Mouse (Mus musculus): ENCODE measurements around the gene Yaf2. TPM values are rescaled to one million over a fixed set of nuclear protein-coding genes. Genes with fewer than 3 reads are reported as not detected.

Gene Yaf2
- polyA plus RNA-seq, 2 experiments from 2014 or later: 30.5 to 34.1 TPM

DNA sequence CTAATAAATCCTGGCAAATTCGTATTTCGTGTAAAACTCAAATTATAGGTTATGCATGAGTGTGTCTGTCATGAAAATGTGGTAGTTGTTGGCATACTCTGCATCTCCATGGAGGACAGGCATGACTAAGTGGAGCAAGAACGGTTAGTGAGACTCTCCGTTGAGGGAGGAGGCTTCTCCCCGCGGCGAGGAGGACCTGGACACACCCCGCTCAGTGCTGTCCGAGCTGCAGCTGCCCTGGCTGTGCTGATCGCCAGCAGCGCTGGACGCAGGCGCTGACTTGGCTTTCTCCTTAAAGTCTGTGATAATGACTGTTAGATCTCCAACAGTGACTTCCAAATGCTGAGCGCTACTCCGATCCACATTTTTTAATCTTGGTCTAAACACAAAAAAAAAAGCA lies 51.5 kb downstream of the Yaf2 start:
- ATAC-seq: no peak

DNA sequence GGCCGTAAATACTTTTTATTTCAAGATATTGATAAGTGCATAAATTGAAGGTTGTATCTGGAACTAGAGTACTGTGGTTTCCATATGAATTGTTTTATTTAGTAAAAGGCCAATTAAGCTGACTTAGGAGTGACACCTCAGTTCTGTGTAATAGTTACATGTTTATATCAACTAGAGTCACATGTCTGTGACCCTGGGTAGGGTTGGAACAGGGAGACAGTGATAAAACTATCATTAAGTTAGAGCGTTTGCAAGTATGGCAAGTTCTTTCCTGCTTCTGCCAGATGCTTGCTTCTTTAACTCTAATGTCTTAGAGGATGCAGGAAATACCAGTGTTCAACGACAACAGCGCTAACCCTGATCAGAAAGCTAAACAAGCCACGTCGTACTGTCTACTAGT lies 52.4 kb downstream of the Yaf2 start:
- ATAC-seq: no peak

DNA sequence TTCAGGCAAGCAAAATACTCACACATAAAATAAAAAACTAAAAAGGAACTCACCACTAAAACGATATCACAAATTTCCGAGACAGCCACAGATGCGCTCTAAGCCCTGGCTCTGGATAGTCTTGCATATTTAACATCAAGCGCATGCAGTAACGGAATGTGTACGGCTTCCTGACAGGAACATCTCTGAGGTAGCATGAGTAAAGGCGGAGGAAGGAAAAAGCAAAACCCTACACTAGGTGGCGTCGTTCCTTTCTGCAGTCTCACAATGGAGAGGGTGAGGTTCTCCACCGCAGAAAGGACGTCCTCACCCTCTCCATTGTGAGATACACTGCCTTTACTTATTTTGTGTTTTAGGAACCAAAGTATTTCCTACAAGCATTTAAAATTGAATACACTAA lies 53.4 kb downstream of the Yaf2 start:
- ATAC-seq: no peak

DNA sequence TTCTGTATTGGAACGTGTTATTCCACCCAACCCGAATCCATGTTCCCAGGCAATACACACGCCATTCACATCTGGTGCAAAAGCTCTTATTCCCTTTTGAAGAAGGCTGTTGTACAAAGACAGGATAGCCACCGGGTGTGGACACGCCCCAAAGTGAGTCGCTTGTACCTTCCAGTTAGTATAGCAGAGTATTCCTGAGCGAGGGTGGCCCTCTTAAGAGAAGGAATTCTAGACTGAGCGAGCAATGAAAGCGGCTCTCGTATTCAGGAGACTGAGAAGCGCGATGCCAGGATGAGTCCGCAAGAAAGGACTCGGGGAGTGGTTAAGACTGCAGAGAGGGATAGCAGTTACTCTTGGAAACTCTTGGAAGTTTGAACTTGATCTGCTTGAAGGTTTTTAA lies 60.5 kb downstream of the Yaf2 start:
- ATAC-seq: no peak

DNA sequence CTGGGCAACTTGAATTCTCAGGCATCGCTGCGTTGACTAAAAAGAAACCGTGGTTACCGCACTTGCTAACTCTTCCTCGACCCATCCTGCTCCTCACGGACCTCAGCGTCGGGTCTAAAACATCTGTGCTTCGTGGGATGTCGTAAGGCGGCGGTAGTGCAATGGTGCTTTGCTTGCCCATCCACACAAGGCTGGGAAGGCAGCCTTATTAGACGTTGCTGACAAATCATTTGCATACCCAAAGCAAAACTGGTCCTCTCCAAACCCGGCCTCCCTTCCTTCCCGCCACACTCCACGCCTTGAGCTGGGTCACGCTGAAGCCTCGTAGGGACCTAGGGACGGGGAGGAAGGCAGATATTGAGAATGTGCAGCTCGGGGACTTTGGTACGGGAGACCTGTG lies 61.1 kb downstream of the Yaf2 start:
- ATAC-seq: peak; percentile 38

DNA sequence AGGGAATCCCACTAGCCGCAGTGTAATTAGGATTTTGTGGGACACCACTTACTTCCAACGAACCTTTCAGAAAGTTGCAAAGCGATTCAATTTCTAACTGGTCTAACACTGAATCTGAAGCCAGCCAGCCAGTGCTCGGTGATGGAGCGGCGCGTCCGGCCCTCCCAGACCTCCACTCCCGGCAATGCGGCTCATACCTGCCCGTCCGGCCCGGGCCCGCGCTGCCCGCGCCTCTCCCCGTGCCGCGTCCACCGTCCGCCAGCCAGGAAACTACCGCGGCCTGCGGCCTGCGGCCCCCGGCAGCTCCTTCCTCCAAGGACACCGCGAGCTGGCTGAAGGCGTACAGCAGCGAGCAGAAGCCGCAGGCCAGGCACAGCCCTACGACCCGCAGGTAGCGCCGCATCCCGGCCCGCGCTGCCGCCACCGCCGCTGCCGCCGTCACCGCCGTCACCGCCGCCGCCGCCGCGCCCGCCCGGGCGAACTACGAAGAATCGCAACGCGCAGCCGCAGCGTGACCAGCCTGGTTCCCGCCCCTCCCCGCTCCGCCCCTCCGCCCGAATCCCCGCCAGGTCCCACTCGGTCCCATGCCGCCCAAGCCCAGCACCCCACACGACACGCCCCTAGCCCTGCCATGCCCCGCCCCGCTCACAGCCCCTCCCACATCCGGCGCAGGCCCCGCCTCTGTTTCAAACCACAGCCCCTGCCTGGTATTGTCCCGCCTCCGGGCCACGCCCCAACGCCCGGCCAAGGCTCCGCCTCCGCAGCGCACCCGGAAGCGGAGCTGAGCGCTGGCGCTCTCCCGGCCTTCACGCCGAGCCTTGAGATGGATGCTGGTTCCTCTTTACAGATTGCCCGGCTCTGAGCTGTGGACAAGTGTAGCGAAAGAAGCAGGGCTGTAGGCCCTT lies 61.8 kb downstream of the Yaf2 start, which contains the start of gene Gxylt1:
Gene Gxylt1 (minus strand): TSS at position 501 of the 905 bp plus-strand sequence.
- ATAC-seq: peak; percentile 82

DNA sequence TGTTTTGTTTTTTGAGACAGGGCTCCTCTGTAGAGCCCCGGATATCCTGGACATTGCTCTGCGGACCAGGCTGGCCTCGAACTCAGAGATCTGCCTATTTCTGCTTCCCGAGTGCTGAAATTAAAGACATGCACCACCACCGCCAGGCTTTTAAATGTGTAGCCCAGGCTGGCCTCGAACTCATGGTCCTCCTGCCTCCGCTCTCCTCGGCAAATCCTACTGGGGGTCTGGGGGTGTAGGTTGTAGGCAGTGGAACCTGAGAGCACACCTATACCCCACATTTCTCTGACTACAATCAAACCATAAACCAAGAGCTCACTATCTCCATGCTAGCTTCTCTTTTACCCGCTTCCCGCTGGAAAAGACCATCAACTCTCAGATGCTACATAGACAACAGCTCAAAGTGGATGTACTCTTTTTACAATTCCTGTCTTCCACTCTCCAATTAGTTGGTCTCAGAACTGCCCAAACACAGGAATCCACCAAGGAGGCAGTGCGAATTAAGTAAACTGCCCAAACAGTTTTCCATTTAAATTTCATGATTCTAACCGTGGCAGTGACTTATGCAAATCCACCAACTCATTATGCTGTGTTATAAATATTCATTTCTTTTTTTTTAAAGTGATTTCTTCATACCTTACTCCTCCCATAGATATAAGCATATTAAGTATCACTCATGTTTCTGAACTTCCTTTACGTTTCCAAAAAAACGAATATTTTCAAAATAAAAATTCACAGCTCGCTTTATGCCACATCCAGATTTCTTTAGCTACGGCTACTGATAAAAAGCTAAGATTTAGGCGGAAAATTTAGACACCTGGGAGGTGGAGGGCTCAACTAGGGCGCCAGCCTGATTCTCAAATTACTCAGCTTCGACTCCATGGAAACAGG lies 62.7 kb downstream of the Yaf2 start:
- ATAC-seq: no peak

DNA sequence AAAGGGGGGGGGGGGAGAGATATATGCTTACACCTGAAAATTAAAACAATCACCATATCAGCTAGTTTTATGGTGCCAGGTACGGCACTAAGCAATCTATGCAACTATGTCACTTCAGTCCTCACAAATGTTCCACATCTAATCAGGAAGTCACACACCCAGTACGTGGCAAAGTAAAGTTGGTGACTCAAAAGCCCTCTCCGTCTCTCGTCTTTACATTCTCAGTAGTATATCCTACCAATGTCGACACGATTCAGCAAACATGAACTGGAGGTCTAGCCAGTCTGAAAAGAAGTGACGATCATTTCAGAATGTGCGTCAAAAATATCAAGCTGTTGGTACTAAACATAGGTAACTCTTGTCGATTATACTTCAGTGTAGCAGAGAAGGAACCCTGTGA lies 63.8 kb downstream of the Yaf2 start:
- no peak for ATAC-seq

DNA sequence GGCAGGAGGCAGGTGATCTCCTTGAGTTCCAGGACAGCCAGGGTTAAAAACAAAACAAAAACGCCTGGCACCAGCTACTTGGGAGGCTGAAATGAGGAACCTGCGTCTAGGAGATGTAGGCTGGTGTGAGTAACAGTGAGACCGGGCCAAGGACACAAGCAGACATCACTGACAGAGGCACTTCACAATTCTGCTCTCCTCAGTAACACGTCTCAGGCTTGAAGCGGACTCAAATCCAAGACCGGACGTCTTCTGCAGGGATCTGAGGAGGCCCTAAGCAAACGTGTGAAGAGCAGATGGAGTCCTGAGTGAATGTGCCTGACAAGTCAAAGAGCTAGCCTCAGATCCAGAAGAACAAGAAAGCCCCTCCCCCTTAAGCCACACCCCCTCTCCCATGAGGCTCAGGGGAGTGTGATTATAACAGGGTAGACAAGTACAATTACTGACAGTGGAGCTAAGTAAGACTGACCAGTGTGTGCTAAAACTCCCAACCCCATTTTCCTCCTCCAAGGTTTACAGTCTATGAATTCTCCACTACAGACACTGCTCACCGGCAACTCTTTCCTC lies 66.4 kb downstream of the Yaf2 start:
- no peak for ATAC-seq

DNA sequence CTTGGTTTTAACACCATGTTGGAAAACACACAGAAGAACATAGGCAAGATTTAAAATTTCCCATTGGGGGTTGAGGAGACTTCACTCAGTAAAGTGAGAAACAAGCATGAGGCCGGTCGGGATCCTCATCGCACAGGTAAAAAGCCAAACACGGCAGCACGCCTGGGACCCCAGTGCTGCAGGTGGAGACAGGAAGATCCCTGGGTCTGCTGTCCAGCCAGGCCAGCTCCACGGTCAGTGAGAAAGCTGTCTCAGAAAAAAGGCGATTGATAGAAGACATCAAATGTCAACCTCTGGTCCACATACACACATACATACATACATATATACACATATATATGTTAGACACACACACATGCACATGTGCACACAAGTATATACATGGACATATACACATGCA lies 67.2 kb downstream of the Yaf2 start:
- ATAC-seq: no peak

DNA sequence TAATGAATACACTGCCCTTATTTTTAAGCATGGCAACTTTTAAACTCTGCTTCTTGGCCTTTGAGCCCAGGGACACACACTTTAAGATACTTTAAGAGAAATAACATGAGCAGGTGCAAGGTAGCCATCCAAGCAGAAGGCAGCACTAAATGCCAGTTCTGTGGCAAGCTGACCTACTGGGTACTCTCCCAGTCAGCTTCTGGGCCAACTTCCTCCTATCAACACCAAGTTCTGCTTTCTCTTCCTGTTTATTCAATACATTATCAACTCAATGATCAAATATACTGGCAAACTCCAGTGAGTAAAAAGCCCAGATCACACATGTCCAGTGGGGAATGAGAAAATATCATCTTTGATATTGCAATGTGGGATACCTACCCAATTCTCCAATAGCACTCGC lies 68.7 kb downstream of the Yaf2 start:
- no peak for ATAC-seq

DNA sequence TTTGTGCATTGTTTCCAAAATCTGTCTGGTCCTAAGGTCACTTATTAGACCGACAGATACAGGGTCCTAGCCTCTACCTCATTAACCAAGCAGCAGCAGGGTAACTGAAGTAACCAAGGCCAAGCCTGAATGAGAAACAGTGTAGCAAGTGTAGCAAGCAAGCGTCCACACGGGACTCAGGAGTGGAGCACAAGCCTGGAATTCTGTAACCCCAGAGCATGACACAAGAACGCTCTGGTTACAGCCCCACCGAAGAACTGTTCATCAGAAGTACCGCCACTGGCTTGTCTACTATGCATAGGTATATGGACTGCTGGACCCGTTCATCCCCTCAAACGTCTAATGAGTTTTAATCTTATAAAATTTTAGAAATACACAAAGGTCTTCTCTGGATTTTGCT lies 69.3 kb downstream of the Yaf2 start:
- ATAC-seq: no peak

DNA sequence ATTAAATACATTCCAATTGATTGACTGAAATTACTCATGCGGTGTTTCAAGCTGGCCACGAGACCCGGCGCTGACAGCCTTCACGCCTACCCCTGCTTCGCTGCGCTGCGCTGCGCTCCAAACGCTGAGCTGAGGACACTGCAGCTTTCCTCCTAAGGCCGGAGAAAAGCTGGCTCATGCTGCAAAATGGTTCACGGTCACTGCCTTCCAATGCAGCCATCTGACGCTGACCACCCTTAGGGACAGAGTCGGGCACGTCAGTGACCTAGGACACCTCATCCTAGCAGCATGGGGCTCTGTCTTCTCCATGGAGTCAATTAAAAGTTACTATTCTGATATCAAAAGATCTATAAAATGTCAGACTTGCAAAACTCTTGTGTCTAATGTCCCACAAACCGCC lies 70.4 kb downstream of the Yaf2 start:
- ATAC-seq: no peak

DNA sequence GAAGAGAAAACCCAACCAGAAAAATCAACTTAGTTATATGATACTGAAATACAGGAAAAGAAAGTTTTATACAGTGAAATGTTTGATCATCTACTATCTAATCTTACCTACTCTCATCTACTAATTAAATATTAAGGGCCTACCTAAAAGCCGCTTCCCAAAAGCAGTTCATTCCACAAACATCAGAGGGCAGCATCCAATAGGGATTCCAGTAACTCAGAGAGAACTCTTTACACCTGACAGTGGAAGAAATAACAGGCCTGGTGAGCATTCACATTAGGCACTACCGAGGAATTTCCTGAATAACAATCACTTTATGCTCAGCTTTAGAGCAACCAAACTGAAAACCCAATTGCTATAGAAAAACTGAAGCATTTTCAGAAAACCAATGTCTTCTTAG lies 71.0 kb downstream of the Yaf2 start:
- ATAC-seq: no peak

DNA sequence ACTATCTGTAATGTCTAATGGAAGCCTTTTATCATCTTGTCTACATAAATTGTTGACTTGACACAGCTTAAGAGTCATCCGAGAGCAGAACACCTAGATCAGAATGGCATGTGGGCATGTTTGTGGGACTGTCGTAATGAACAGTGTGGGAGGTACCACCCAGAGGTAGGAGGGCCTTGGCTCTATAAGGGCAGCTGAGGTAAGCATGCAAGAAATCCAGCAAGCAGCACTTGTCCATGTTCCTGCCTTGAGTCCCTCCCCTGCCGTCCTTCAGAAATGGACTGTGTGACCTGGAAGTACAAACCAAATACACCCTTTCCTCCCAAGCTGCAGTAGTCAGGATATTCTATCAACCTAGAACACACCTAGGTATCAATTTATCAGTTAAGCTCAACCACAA lies 71.5 kb downstream of the Yaf2 start:
- ATAC-seq: no peak

DNA sequence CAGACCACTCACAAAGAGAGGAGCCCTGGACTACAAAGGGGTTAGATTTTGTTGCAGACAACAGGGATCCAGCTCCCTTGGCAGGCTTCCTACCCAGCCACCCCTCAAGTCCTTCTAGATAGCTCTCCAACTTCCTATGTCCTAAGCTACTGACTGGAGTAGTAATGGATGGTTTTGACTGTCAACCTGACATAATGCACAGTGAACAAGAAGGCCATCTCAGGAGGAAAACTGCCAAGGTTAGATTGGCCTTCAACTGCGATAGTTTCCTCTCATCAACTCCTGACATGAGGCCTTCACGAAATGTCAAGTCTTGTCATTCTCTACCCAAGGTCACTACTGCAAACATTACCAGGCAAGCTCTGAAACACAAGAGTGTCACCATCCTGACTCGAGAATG lies 72.5 kb downstream of the Yaf2 start:
- ATAC-seq: no peak

DNA sequence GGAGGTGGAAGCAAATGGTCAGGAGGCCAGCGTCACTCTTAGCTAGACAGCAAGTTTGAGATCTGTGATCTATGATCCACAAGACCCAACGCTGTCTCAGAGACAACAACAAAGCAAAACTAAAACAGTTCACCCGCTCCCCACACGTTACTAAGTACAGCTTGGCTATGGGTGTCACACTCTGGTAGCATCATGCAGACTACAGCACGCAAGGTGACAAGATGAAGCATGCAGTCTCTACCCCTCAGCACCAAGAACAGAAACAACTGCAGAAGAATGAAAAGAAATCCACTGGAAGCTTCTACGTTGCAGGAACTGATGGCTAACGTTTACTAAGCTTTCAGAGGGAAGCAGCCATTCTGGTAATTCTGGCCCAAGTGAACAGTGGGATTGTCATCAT lies 73.2 kb downstream of the Yaf2 start:
- ATAC-seq: no peak

DNA sequence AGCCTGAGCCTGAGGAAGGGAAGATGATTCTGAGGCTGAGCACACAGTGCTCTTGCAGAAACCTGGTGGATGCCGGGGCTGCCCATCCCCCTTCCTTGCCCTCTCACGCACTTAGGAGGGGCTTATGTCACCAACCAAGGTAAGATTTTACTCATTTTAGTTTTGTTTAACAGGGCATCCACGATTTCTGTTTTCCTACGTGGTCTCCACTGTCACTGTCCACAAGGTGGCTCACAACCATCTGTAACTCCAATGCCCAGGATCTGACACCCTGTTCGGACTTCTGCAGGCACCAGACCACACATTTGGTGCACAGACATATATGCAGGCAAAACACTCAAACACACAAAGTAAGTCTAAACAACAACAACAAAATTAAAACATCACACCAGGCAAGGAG lies 73.9 kb downstream of the Yaf2 start:
- no peak for ATAC-seq

DNA sequence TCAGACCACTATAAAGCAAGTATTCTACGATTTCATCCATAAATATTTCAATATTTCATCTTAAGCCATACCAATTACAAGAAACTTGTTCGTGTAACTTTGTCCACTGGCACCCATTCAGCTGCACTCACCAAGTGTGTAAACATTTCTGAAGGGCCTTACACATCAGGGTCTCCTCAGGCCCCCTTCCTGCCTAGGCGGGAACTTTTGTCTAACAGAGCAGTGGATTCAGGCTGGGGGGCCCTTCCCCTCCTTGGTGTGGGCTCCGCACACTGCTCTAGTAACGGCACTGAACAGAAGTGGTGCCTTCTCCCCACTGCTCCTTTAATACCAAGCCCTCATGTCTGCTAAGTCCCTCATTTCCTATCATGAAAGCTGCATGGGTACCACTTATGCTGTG lies 74.5 kb downstream of the Yaf2 start:
- ATAC-seq: no peak

DNA sequence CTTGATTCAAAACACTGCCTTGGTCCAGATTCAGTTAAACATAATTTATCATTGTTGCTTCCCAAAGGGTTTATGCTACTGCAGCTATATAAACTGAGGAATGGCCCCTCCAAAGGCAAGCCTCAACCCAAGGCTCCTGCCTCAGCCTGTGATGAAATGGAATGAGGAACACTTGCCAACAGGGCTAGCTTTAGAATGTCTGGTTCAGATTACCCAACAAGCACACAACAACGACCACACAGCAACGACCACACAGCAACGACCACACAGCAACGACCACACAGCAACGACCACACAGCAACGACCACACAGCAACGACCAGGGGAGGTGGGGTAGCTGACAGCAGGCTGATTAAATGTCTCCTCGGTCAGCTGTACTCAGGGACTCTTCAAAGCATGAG lies 76.8 kb downstream of the Yaf2 start:
- ATAC-seq: no peak

DNA sequence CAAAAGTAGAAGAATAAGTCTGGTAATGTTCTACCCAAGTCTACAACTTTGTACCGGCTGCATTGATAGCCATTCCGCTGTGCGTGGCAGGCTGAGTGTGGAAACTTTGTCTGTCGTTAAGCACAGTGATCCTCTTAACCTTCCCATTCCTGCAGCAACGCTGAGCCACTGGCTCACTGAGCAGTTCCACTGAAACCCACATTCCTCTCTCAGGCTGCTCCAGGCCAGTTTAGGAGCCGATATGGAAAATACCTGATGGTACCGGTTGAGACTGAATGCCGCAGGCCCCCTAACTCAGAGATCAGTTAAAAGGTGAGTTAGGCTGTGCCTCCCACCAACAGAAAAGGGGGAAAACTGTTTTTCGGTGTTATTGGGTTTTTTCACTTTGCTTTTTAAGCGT lies 81.4 kb downstream of the Yaf2 start:
- no peak for ATAC-seq

DNA sequence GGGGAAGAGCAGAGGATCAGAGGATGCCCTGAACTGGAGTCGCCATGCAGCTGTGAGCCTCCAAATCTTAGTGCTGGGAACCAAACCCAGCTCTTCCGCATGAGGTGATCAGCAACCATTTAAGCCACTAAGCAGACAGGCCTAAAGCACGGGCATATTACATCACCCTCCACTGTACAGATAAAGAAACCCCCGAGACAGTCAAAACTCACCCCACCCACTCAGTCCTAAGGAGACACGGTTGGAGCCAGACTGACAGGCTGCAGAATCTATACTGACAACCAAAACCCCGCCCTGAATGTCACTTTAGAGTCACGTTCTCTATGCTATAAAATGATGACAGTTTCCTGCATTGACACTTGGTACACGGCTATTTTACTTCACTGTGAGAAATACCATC lies 83.6 kb downstream of the Yaf2 start:
- no peak for ATAC-seq

DNA sequence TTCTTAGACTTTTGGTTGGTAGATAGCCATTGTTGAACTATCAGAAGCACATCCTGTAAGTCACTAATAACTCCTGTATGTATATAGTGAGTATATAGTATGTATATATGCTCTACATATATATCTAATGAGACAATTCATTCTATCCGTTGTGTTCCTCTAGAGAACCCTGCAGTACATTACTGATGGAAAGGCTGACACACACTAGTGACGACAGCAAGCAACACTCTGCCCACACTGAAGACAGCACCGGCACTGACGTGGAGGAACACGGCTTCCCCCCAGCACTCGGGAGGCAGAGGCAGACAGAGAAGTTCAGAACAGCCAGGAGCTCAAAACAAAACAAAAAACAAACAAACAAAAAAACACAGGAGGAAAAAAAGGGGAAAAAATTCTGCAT lies 84.3 kb downstream of the Yaf2 start:
- ATAC-seq: peak; percentile 45
